Mouse (Mus musculus): Measurements from ENCODE around the gene Laptm5. TPM values are rescaled to one million over a fixed set of nuclear protein-coding genes. Genes with fewer than 3 reads are reported as not detected.

Laptm5 gene
- polyA plus RNA-seq, 1 experiment from 2014 or later = 18.2 TPM

DNA sequence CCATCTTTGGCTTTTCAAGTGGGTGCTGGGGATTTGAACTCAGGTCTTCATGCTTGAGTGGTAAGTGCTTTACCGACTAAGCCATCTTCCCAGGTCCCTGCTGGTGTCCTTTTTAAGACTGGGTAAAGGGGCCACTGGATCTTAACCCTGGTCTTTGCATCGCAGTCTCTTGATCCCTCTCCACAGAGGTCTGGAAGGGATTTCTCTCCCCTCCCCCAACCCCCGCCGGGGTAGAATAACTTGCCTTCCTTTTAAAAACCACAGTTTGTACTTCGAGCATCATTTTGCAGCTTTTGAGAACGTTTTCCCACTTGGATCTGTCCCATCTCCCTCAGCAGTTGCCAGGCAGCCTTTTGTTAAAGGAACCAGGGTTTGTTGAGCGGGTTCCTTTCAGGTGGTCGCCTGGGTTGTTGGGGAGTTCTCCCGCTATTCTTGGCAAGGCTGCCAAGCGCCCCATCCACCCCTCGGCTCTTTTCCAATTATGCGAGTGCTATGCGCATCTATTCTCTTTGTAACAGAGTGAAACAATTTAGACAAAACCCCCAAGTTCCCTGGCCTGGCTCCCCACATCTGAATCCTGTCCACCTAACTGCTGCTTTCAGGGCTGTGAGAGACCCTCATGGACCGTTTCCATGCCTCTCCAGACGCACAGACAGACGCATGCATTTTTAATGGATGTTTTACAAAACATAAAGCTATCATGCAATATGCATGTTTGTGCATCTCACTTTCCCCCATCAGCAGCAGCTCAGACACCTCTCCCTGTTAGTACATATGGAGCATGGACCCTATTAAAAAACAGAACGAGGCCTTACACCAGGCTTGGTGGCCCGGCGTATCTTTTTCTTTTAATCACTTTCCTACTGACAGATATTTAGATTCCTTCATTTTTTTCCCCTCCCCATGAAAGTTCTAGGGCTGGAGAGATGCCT, 60.7 kb downstream of the Laptm5 start:
- Histone ChIP-seq H3K4me3 (ENCODE audit: low read depth, low read length) (no peak overlapping the region), H3K36me3 (ENCODE audit: control insufficient read depth, insufficient read depth, low read length) (no peaks in the 10 kb centered on the region), H3K4me1 (ENCODE audit: control insufficient read depth, insufficient read depth, low read length) (no peaks in the 10 kb centered on the region), H3K9me3 (replicated peaks; ENCODE audit: control insufficient read depth, low read length) (no peaks in the 10 kb centered on the region), H3K27me3 (ENCODE audit: control insufficient read depth, insufficient read depth, low read length) (no peaks in the 10 kb centered on the region), H3K9ac (ENCODE audit: low read depth, low read length) (no peak overlapping the region), H3K27ac (ENCODE audit: low read depth, low read length) (no peak overlapping the region), H3K4me2 (no peak overlapping the region)
- 71% methylated on average over 19 of the region's 19 CpGs for WGBS (ENCODE audit: insufficient replicate concordance)
- no peak for ATAC-seq (replicated peaks; ENCODE audit: insufficient number of reproducible peaks, low FRiP score, low TSS enrichment)

DNA sequence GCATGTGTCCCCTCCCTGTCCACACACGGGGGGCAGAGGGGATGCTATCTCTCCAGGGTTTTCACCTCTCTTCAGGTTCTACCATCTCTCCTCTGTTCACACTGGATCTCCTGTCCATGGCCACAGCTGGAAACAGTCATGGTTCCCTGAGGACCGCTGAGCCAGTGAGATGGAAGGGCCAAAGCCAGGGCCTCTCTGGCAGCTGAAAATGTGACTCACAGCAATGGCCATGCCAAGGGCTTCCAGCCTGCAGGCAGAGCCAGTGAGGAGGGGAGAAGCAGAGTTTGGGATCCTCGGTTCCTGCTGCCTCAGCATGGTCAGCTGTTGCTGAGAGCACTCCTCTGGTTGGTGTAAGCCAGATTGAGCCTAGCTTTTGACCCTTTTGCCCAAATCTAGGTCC, 66.1 kb downstream of the Laptm5 start:
- H3K4me1 ChIP-seq (ENCODE audit: control insufficient read depth, insufficient read depth, low read length) = no peaks in the 10 kb centered on the region
- 57% methylated on average over 3 of the region's 3 CpGs for WGBS (ENCODE audit: insufficient replicate concordance)

GRCm38 (mm10) chr4:130984416-130985182, 71.7 kb downstream of the Laptm5 start:
- Histone ChIP-seq H3K4me1 (ENCODE audit: control insufficient read depth, insufficient read depth, low read length) (no peaks in the 10 kb centered on the region), H3K4me2 (no peak overlapping the region), H3K9me3 (replicated peaks; ENCODE audit: control insufficient read depth, low read length) (no peaks in the 10 kb centered on the region), H3K36me3 (ENCODE audit: control insufficient read depth, insufficient read depth, low read length) (no peaks in the 10 kb centered on the region), H3K27me3 (ENCODE audit: control insufficient read depth, insufficient read depth, low read length) (no peaks in the 10 kb centered on the region), H3K27ac (ENCODE audit: low read depth, low read length) (no peak overlapping the region), H3K9ac (ENCODE audit: low read depth, low read length) (no peak overlapping the region), H3K4me3 (ENCODE audit: low read depth, low read length) (no peak overlapping the region)
- no peak for ATAC-seq (replicated peaks; ENCODE audit: insufficient number of reproducible peaks, low FRiP score, low TSS enrichment)
- 70% methylated on average over 17 of the region's 17 CpGs for WGBS (ENCODE audit: insufficient replicate concordance)

More for the DNA sequence above, 66.1 kb downstream of the Laptm5 start:
- Histone ChIP-seq H3K4me3 (ENCODE audit: low read depth, low read length) (no peak overlapping the region), H3K9me3 (replicated peaks; ENCODE audit: control insufficient read depth, low read length) (no peaks in the 10 kb centered on the region), H3K9ac (ENCODE audit: low read depth, low read length) (no peak overlapping the region), H3K36me3 (ENCODE audit: control insufficient read depth, insufficient read depth, low read length) (no peaks in the 10 kb centered on the region), H3K4me2 (no peak overlapping the region), H3K27me3 (ENCODE audit: control insufficient read depth, insufficient read depth, low read length) (no peaks in the 10 kb centered on the region), H3K27ac (ENCODE audit: low read depth, low read length) (no peak overlapping the region)
- no peak for ATAC-seq (replicated peaks; ENCODE audit: insufficient number of reproducible peaks, low FRiP score, low TSS enrichment)

Other genes with a start within 250 kb of the Laptm5 start
- gene Pum1, start 249.8 kb upstream of the Laptm5 start, polyA plus RNA-seq (2014; fragmentation: Nextera tagmentation; extraction: Ambion mirVana) = 64.8 and 68.3 TPM in 2 replicates
- 11.6 and 16.9 TPM in 2 replicates for gene Sdc3, start 120.6 kb upstream of the Laptm5 start, polyA plus RNA-seq (2014; fragmentation: Nextera tagmentation; extraction: Ambion mirVana)
- 0.39 TPM in 1 of 2 replicates, not detected in the other for gene Matn1, start 31.3 kb downstream of the Laptm5 start, polyA plus RNA-seq (2014; fragmentation: Nextera tagmentation; extraction: Ambion mirVana)